Mouse (Mus musculus) ES-Bruce4 (cell line): ENCODE data around the gene March11. TPM values are rescaled to one million over a fixed set of nuclear protein-coding genes. Genes with fewer than 3 reads are reported as not detected.

ENCODE experiments used
- H3K27ac ChIP-seq: 2 replicates; pipeline ENCODE4 v1.5.1; 2012; ENCODE audit warnings: low read length, inconsistent platforms; ENCODE audit not compliant: insufficient read depth
- H3K27me3 ChIP-seq: 2 replicates; pipeline ENCODE4 v1.6.1; 2012; ENCODE audit warnings: mild to moderate bottlenecking, low read length, inconsistent platforms; ENCODE audit not compliant: control insufficient read depth, poor library complexity, insufficient read depth, severe bottlenecking
- H3K36me3 ChIP-seq: 2 replicates; pipeline ENCODE4 v1.6.1; 2012; ENCODE audit warnings: inconsistent platforms, mild to moderate bottlenecking, low read length, moderate library complexity; ENCODE audit not compliant: control insufficient read depth, poor library complexity, insufficient read depth, severe bottlenecking
- H3K4me1 ChIP-seq: one replicate; pipeline ENCODE4 v1.8.1; 2011; ENCODE audit warnings: low read length; ENCODE audit not compliant: control insufficient read depth, insufficient read depth
- H3K4me3 ChIP-seq: 2 replicates; pipeline ENCODE4 v1.5.1; 2011; ENCODE audit warnings: low read depth, mild to moderate bottlenecking, low read length
- H3K9ac ChIP-seq: 2 replicates; pipeline ENCODE4 v1.6.1; 2012; ENCODE audit warnings: low read depth, mild to moderate bottlenecking, inconsistent platforms; ENCODE audit not compliant: poor library complexity, severe bottlenecking
- H3K9me3 ChIP-seq: replicated peaks from 2 replicates; pipeline ENCODE4 v1.6.1; 2012; ENCODE audit warnings: mild to moderate bottlenecking, low read length, inconsistent platforms; ENCODE audit not compliant: control insufficient read depth, poor library complexity, insufficient read depth, severe bottlenecking
- CTCF ChIP-seq: IDR thresholded peaks from one replicate; pipeline ENCODE4 v1.8.1; 2011; ENCODE audit warnings: low read depth, low read length
- EP300 ChIP-seq: IDR thresholded peaks from 2 replicates; pipeline ENCODE4 v1.6.1; 2011; ENCODE audit warnings: low read depth, low read length; ENCODE audit not compliant: insufficient read depth
- POLR2A ChIP-seq: IDR thresholded peaks from one replicate; pipeline ENCODE4 v1.8.1; 2011; ENCODE audit warnings: low read length; ENCODE audit not compliant: insufficient read depth
- polyA plus RNA-seq: library from polyadenylated mRNA; stranded (reverse); fragments of >200 nt; gene quantifications from 2 replicates; pipeline ENCODE4 v1.2.4, GENCODE M21; 2011; ENCODE audit warnings: low read depth; ENCODE audit not compliant: missing spikeins, insufficient read depth, insufficient read length

Gene March11
- polyA plus RNA-seq, 1 experiment, result not detected

- Histone ChIP-seq H3K27me3 (no peaks in the 10 kb centered on the region), H3K27ac (no peak overlapping the region), H3K4me1 (no peaks in the 10 kb centered on the region), H3K9me3 (no peaks in the 10 kb centered on the region), H3K9ac (no peak overlapping the region), H3K36me3 (no peaks in the 10 kb centered on the region), H3K4me3 (no peak overlapping the region)
- TF ChIP-seq EP300, result no peak
- no peak for TF ChIP-seq POLR2A
- TF ChIP-seq CTCF, result no peak
Measured at GRCm38 (mm10) chr15:26390001-26390400, 81.2 kb downstream of the March11 start.

- no peak overlapping the region for H3K27ac ChIP-seq
- H3K27me3 ChIP-seq, result no peaks in the 10 kb centered on the region
- TF ChIP-seq CTCF (no peak), POLR2A (no peak), EP300 (no peak)
- H3K9ac ChIP-seq, result no peak overlapping the region
- H3K4me1 ChIP-seq, result no peaks in the 10 kb centered on the region
- H3K36me3 ChIP-seq, result no peaks in the 10 kb centered on the region
- H3K9me3 ChIP-seq, result no peaks in the 10 kb centered on the region
- no peak overlapping the region for H3K4me3 ChIP-seq
Measured at GRCm38 (mm10) chr15:26396556-26396955, 87.7 kb downstream of the March11 start.

- Histone ChIP-seq H3K27me3 (no peaks in the 10 kb centered on the region), H3K4me1 (no peaks in the 10 kb centered on the region), H3K36me3 (no peaks in the 10 kb centered on the region), H3K27ac (no peak overlapping the region), H3K9me3 (no peaks in the 10 kb centered on the region), H3K4me3 (no peak overlapping the region), H3K9ac (no peak overlapping the region)
- TF ChIP-seq POLR2A, result no peak
- TF ChIP-seq EP300, result no peak
- no peak for TF ChIP-seq CTCF
Measured at GRCm38 (mm10) chr15:26425284-26425683, 116.4 kb downstream of the March11 start.

GRCm38 (mm10) chr15:26426231-26426630 is 117.4 kb downstream of the March11 start:
- H3K9ac ChIP-seq, result no peak overlapping the region
- H3K27ac ChIP-seq, result no peak overlapping the region
- no peaks in the 10 kb centered on the region for H3K27me3 ChIP-seq
- H3K4me1 ChIP-seq, result no peaks in the 10 kb centered on the region
- TF ChIP-seq POLR2A, result no peak
- no peak for TF ChIP-seq CTCF
- no peak for TF ChIP-seq EP300
- H3K9me3 ChIP-seq, result no peaks in the 10 kb centered on the region
- no peaks in the 10 kb centered on the region for H3K36me3 ChIP-seq
- no peak overlapping the region for H3K4me3 ChIP-seq

- H3K27ac ChIP-seq, result no peak overlapping the region
- no peaks in the 10 kb centered on the region for H3K4me1 ChIP-seq
- no peaks in the 10 kb centered on the region for H3K9me3 ChIP-seq
- H3K27me3 ChIP-seq, result no peaks in the 10 kb centered on the region
- TF ChIP-seq CTCF (no peak), EP300 (no peak), POLR2A (no peak)
- no peak overlapping the region for H3K4me3 ChIP-seq
- H3K36me3 ChIP-seq, result no peaks in the 10 kb centered on the region
- H3K9ac ChIP-seq, result no peak overlapping the region
Measured at GRCm38 (mm10) chr15:26430565-26430964, 121.7 kb downstream of the March11 start.

- TF ChIP-seq EP300 (no peak), CTCF (no peak), POLR2A (no peak)
- no peaks in the 10 kb centered on the region for H3K27me3 ChIP-seq
- H3K4me3 ChIP-seq, result no peak overlapping the region
Measured at GRCm38 (mm10) chr15:26432676-26433075, 123.8 kb downstream of the March11 start.

GRCm38 (mm10) chr15:26435725-26436124 is 126.9 kb downstream of the March11 start:
- no peak for TF ChIP-seq POLR2A
- TF ChIP-seq CTCF, result no peak
- TF ChIP-seq EP300, result no peak
- Histone ChIP-seq H3K27ac (no peak overlapping the region), H3K27me3 (no peaks in the 10 kb centered on the region), H3K9me3 (no peaks in the 10 kb centered on the region), H3K4me1 (no peaks in the 10 kb centered on the region), H3K4me3 (no peak overlapping the region), H3K9ac (no peak overlapping the region), H3K36me3 (no peaks in the 10 kb centered on the region)

More at GRCm38 (mm10) chr15:26432676-26433075, 123.8 kb downstream of the March11 start:
- Histone ChIP-seq H3K4me1 (no peaks in the 10 kb centered on the region), H3K36me3 (no peaks in the 10 kb centered on the region), H3K9me3 (no peaks in the 10 kb centered on the region), H3K27ac (no peak overlapping the region), H3K9ac (no peak overlapping the region)
